Mouse (Mus musculus) adrenal gland, postnatal 14 days (tissue): Measurements from ENCODE around the gene Mylip. TPM values are rescaled to one million over a fixed set of nuclear protein-coding genes. Genes with fewer than 3 reads are reported as not detected.

Source experiments
- DNase-seq: peaks from one replicate; pipeline ENCODE4 v3.0.0; 2021; ENCODE audit warnings: mixed read lengths
- total RNA-seq: library from RNA; stranded (reverse); gene quantifications from 2 replicates; pipeline ENCODE4 v1.2.3, GENCODE M21; 2021

Gene Mylip
- total RNA-seq, 1 experiment from 2014 or later, result 22.7 TPM

DNA sequence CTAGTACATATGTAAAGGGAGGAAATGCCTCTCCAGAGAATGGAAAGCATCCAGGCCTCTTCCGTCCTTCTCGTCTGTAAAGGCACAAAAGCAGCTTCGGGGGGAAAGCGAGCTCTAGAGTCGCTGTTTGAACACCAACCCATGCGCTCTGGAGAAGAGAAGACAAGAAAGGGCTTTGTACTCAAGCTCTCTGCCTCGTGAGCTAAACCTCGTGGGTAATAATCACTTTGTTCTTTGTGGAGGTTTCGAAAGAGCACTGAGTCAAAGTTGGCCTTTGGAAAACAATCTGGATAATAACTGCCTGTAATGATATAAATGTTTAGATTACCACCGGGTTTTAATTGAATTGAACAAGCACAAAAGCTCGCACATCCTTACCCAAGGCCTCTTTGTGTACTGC, 39.7 kb downstream of the Mylip start:
- no peak for DNase-seq

GRCm38 (mm10) chr13:45437134-45437533, 47.6 kb downstream of the Mylip start:
- DNase-seq, result peak; percentile 39

- DNase-seq, result no peak
These were observed 49.3 kb downstream of the Mylip start for GRCm38 (mm10) chr13:45438853-45439252.

GRCm38 (mm10) chr13:45440226-45440625, 50.7 kb downstream of the Mylip start:
- DNase-seq, result no peak

GRCm38 (mm10) chr13:45442451-45442850, 52.9 kb downstream of the Mylip start:
- peak; percentile 37 for DNase-seq

- peak; percentile 28 for DNase-seq
These were observed 53.5 kb downstream of the Mylip start for GRCm38 (mm10) chr13:45442918-45443535.

DNA sequence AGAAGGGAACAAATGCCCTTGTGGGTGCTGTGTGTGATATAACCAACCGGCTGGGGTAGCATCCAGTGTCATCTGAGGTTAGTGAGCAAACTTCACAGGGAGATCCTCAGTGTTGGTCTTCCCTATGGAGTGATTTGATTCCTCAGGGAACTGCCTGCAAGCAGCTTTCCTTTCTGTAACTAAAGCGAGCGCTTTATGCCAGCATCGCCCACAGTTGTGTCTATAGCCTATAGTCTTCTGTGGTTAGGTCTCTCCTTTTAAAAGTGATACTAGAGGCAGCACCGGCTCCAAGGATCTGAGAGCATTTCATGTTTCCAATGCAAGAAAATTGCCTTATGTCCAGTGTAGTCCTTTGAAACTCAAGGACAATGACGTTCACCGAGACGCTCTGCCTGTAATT, 54.7 kb downstream of the Mylip start:
- DNase-seq, result no peak

DNA sequence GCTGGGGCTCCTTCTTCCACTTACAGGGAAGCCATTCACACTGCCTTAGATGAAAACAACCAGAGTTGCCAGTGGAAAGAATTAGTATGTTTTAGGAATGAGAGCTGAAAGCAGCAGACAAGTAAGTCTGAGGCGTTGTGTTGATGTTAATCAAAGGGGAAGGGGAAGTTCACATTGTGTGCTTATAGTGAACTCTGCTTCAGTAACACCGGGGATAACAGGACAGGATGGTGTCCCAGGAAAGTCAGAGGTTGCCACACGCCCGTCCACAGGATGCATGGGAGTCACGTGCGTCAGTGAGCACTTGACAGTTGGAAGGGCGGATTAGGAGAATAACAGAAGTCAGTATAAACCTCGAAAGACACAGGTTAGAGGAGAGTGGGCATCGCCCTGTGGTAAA, 55.1 kb downstream of the Mylip start:
- no peak for DNase-seq

GRCm38 (mm10) chr13:45446636-45447035, 57.1 kb downstream of the Mylip start:
- no peak for DNase-seq

- no peak for DNase-seq
These were observed 62.9 kb downstream of the Mylip start for GRCm38 (mm10) chr13:45452437-45452836.

DNA sequence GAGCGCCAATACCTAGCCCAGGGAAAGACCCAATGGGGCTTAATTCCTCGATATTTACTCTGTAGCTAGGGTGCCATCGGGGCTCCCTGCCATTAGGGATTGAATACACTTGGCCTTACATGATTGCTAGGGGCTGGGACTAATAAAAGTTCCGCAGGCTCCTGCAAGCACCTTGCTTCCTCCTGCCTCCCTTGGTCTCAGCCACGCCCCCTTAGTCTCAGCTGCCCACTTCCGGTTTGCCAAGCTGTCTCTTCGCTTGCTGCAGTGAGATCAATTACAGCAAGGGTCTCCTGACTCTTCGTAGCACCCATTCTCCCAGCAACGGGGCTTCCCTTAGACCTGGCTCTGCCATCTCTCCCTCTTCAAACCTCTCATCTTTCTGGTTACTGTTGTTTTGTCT, 63.5 kb downstream of the Mylip start:
- no peak for DNase-seq

DNA sequence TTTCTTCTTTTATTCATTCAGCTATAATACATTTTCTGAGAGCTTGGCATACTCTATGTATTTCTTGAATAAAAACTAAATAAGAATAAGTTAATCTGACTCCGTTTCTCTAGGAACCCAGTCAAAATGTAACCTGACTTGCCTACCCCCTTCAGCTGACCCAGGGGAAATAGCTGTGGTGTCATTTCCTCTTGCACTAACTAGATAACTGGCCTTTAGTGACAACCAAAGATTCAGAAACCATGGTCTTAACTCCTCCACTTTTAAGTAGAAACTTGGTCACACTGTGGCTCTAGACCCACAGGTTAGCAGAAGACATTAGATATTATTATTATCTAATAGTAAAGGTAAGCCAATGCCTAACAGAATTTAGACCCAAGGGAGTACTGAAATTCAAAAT, 64.5 kb downstream of the Mylip start:
- no peak for DNase-seq

DNA sequence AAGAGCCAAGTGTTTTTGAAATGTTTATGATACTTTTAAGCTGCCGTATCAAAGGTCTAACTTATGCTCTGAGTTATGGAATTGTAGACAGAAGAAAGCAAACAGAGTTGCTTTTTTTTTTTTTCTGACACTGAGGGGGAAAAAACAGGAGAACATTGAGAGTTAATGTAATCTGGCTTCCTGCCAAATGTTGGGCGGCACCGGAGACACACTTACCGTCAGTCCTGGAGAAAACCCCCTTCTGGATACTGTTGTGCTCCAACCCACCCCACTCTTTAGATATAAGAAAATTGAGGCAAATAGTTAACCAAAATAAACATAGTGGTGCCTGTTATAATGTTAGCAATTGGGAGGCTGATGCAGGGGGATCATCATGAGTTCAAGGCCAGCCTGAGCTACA, 65.1 kb downstream of the Mylip start:
- no peak for DNase-seq

DNA sequence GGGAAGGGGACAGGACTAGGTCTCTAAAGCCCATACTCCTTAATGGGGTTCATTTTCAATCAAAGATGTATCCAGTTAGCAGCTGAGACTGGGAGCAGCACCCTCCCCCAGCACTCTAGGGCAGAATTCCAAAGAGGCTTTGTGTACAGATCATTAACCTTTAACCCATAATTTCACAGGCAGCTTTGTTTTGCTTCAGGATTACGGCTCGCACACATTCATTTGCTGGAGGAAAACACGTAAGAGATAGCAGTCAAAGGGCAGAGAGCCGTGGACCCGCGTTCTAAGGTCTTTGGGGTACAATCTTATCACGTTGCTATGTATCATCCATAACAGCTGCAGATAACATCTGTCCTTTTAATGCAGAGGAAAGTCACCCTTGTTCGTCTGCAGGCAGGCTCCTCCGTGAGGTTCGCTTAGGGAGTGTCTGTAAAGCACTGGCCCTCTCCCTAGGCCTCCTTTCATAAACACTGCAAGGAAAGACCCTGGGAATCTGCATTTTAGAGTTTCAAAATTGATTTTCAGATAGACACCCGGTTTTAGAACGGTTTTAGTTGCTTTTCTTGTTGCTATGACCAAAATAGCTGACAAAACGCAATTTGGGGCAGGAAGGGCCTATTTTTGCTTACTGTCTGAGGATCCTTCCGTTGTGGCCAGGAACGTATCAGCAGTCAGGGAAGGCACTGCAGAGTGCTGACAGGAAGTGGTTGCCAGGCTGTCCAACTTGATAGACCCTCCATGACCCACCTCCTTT, 65.7 kb downstream of the Mylip start:
- DNase-seq, result peak; percentile 69

DNA sequence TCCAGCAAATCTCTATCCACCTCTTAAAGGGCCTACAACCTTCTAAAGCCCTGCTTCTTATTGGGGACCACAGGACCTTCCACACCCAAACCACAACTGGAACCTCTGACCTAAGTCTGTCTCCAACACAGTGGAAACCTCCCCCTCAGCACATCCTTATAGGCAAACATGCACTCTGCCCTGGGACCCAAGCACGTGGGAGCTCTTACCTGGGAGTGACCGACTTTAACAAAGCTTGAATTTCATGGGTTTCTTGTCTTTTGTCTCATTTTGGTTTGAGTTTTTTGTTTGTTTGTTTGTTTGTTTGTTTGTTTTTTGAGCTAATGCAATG, 66.3 kb downstream of the Mylip start:
- no peak for DNase-seq

- no peak for DNase-seq
These were observed 67.9 kb downstream of the Mylip start for GRCm38 (mm10) chr13:45457459-45457858.

DNA sequence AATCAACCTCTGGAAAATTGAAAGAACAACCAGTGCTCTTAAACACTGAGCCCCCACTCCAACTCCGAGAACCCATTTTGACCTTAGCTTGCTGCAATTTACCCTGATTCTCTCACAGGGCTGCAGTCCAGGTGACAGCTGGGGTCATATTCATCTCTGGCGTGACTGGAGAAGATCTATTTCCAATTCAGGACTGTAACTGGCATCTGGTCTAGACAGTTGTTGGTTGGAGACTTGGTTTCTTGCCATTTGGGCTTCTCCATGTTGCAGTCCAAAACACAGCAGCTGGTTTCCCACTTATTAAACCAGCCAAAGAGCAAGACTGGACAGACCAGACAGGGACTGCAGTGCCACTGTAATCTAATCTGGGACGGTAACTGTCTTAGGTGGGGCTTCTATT, 70.6 kb downstream of the Mylip start:
- no peak for DNase-seq

- DNase-seq, result no peak
These were observed 71.9 kb downstream of the Mylip start for GRCm38 (mm10) chr13:45461370-45461958.

Other genes with a start within 250 kb of the Mylip start
- gene Gmpr, start 117.7 kb downstream of the Mylip start, total RNA-seq, result 142 and 201 TPM in 2 replicates